Mouse (Mus musculus) brain, embryonic 14.5 days (tissue): ENCODE measurements at regions not wholly inside any gene's neighbourhood (a gene's known extent, or its start where the extent isn't known, plus 50 kb on each side); places are given as distances from the start of the nearest gene placed in this dataset.

ENCODE experiments used
- CTCF ChIP-seq: fragments of 200-500 bp; IDR thresholded peaks from 2 replicates; pipeline ENCODE4 v1.5.1; 2012; ENCODE audit warnings: inconsistent platforms, mild to moderate bottlenecking, moderate library complexity, borderline replicate concordance; ENCODE audit not compliant: insufficient read depth, insufficient read length; ENCODE audit errors: extremely low read depth
- POLR2A ChIP-seq: fragments of 200-500 bp; IDR thresholded peaks from 2 replicates; pipeline ENCODE4 v1.6.1; 2012; ENCODE audit warnings: mild to moderate bottlenecking, inconsistent platforms, borderline replicate concordance; ENCODE audit not compliant: poor library complexity, insufficient read depth, insufficient read length, severe bottlenecking; ENCODE audit errors: extremely low read depth

- TF ChIP-seq CTCF (no peak), POLR2A (no peak)
Observed at GRCm38 (mm10) chr3:105354123-105354931, 97.8 kb upstream of the Kcnd3 start.
